Mouse (Mus musculus): ENCODE measurements around the gene Rtf1. TPM values are rescaled to one million over a fixed set of nuclear protein-coding genes. Genes with fewer than 3 reads are reported as not detected.
"Not testable (repeated sequence)": the region's sequence is repeated elsewhere in the genome, so short reads cannot be mapped to it uniquely, and the experiment has no call there.

Rtf1 gene
- polyA plus RNA-seq (2012; fragmentation: generic; extraction: Trizol), result 7.2 TPM

- H3K79me2 ChIP-seq (ENCODE audit: control insufficient read depth, insufficient read depth), result peaks cover 45% of the 10 kb centered on the region
- no peaks in the 10 kb centered on the region for H3K27me3 ChIP-seq (ENCODE audit: control insufficient read depth, insufficient read depth, insufficient read length)
- TF ChIP-seq POLR2A (IDR thresholded peaks at IDR 0.05; ENCODE audit: insufficient read length, low read depth), result peak; percentile 88
- peak; percentile 88 for TF ChIP-seq POLR2AphosphoS2 (IDR thresholded peaks at IDR 0.05; ENCODE audit: insufficient read length, low read depth)
- TF ChIP-seq CEBPB (IDR thresholded peaks at IDR 0.05; ENCODE audit: insufficient read depth, poor library complexity, severe bottlenecking), result no peak
- H3K4me2 ChIP-seq (ENCODE audit: low read depth), result peak within 1 kb of the TSS; percentile 98
- peak within 1 kb of the TSS; percentile 50 for H3ac ChIP-seq (ENCODE audit: control insufficient read depth, insufficient read length)
- H3K4me3 ChIP-seq, result peak within 1 kb of the TSS; percentile 73
- no peaks in the 10 kb centered on the region for H3K36me3 ChIP-seq (ENCODE audit: control insufficient read depth, insufficient read depth)
These were observed at the start of gene Rtf1 for GRCm38 (mm10) chr2:119674525-119675214. TSS of gene Rtf1 (plus strand) at chr2:119675068.

GRCm38 (mm10) chr2:119636781-119637180, 38.1 kb upstream of the Rtf1 start:
- Histone ChIP-seq H3K4me3 (no peak overlapping the region), H3K36me3 (ENCODE audit: control insufficient read depth, insufficient read depth) (peaks cover 30% of the 10 kb centered on the region), H3K27me3 (ENCODE audit: control insufficient read depth, insufficient read depth, insufficient read length) (no peaks in the 10 kb centered on the region), H3K79me2 (ENCODE audit: control insufficient read depth, insufficient read depth) (no peaks in the 10 kb centered on the region), H3K4me2 (ENCODE audit: low read depth) (no peak overlapping the region), H3ac (ENCODE audit: control insufficient read depth, insufficient read length) (no peak overlapping the region)
- no peak for TF ChIP-seq MYOD1 (IDR thresholded peaks at IDR 0.05; ENCODE audit: control insufficient read depth in 1 of 3, insufficient read length in 2 of 3, low read depth in 2 of 3)

GRCm38 (mm10) chr2:119641214-119641912, 33.5 kb upstream of the Rtf1 start:
- Histone ChIP-seq H3K4me2 (ENCODE audit: low read depth) (no peak overlapping the region), H3K79me2 (ENCODE audit: control insufficient read depth, insufficient read depth) (no peaks in the 10 kb centered on the region), H3K4me3 (no peak overlapping the region), H3K36me3 (ENCODE audit: control insufficient read depth, insufficient read depth) (peaks cover 39% of the 10 kb centered on the region), H3K27me3 (ENCODE audit: control insufficient read depth, insufficient read depth, insufficient read length) (no peaks in the 10 kb centered on the region), H3ac (ENCODE audit: control insufficient read depth, insufficient read length) (no peak overlapping the region)
- TF ChIP-seq MYOG (IDR thresholded peaks at IDR 0.05; ENCODE audit: control insufficient read depth in 1 of 3, insufficient read depth in 1 of 3, insufficient read length in 2 of 3, low read depth in 2 of 3) (no peak), CEBPB (IDR thresholded peaks at IDR 0.05; ENCODE audit: insufficient read depth, poor library complexity, severe bottlenecking) (no peak), MYOD1 (IDR thresholded peaks at IDR 0.05; ENCODE audit: control insufficient read depth in 1 of 3, insufficient read length in 2 of 3, low read depth in 2 of 3) (no peak)

- Histone ChIP-seq H3K36me3 (ENCODE audit: control insufficient read depth, insufficient read depth) (peaks cover 38% of the 10 kb centered on the region), H3K4me3 (no peak overlapping the region), H3ac (ENCODE audit: control insufficient read depth, insufficient read length) (no peak overlapping the region), H3K79me2 (ENCODE audit: control insufficient read depth, insufficient read depth) (no peaks in the 10 kb centered on the region), H3K27me3 (ENCODE audit: control insufficient read depth, insufficient read depth, insufficient read length) (no peaks in the 10 kb centered on the region), H3K4me2 (ENCODE audit: low read depth) (no peak overlapping the region)
- no peak for TF ChIP-seq USF1 (IDR thresholded peaks at IDR 0.05; ENCODE audit: low read depth)
- TF ChIP-seq POLR2A (IDR thresholded peaks at IDR 0.05; ENCODE audit: insufficient read length, low read depth), result no peak
- no peak for TF ChIP-seq SRF (IDR thresholded peaks at IDR 0.05; ENCODE audit: control insufficient read depth, insufficient read length, low read depth)
These were observed 30.6 kb upstream of the Rtf1 start for GRCm38 (mm10) chr2:119644254-119644653.

- H3ac ChIP-seq (ENCODE audit: control insufficient read depth, insufficient read length), result peak within 1 kb of the TSS; percentile 49
- H3K27me3 ChIP-seq (ENCODE audit: control insufficient read depth, insufficient read depth, insufficient read length), result no peaks in the 10 kb centered on the region
- no peaks in the 10 kb centered on the region for H3K36me3 ChIP-seq (ENCODE audit: control insufficient read depth, insufficient read depth)
- peak within 1 kb of the TSS; percentile 79 for H3K4me3 ChIP-seq
- peaks cover 19% of the 10 kb centered on the region for H3K79me2 ChIP-seq (ENCODE audit: control insufficient read depth, insufficient read depth)
- H3K4me2 ChIP-seq (ENCODE audit: low read depth), result peak within 1 kb of the TSS; percentile 96
- TF ChIP-seq POLR2AphosphoS2 (IDR thresholded peaks at IDR 0.05; ENCODE audit: insufficient read length, low read depth) (peak; percentile 68), MYOG (IDR thresholded peaks at IDR 0.05; ENCODE audit: control insufficient read depth in 1 of 3, insufficient read depth in 1 of 3, insufficient read length in 2 of 3, low read depth in 2 of 3) (no peak), POLR2A (IDR thresholded peaks at IDR 0.05; ENCODE audit: insufficient read length, low read depth) (peak; percentile 59), MAX (IDR thresholded peaks at IDR 0.05; ENCODE audit: low read depth) (peak; percentile 34)
These were observed 12.4 kb upstream of the Rtf1 start, which contains the start of gene Ndufaf1 for GRCm38 (mm10) chr2:119662220-119663182. TSS of gene Ndufaf1 (minus strand) at chr2:119662827.

GRCm38 (mm10) chr2:119665744-119666143, 9.1 kb upstream of the Rtf1 start:
- not testable (repeated sequence) for H3K36me3 ChIP-seq (ENCODE audit: control insufficient read depth, insufficient read depth); H3K27me3 ChIP-seq (ENCODE audit: control insufficient read depth, insufficient read depth, insufficient read length); H3K4me2 ChIP-seq (ENCODE audit: low read depth); H3ac ChIP-seq (ENCODE audit: control insufficient read depth, insufficient read length); H3K4me3 ChIP-seq
- H3K79me2 ChIP-seq (ENCODE audit: control insufficient read depth, insufficient read depth), result peaks cover 11% of the 10 kb centered on the region

Data from myocyte (in vitro differentiated cells).